Mouse (Mus musculus): ENCODE measurements around the gene Srp9. TPM values are rescaled to one million over a fixed set of nuclear protein-coding genes. Genes with fewer than 3 reads are reported as not detected.

The Srp9 gene
- total RNA-seq, 1 experiment = 86.7 TPM

GRCm38 (mm10) chr1:182140370-182140769 lies 15.8 kb downstream of the Srp9 start:
- TF ChIP-seq ZC3H11A (IDR thresholded peaks at IDR 0.05; ENCODE audit: borderline replicate concordance, low read depth, low read length) (peak; percentile 81), MAFK (IDR thresholded peaks at IDR 0.05; ENCODE audit: insufficient read depth, low read depth, low read length) (no peak)
- H3K36me3 ChIP-seq (ENCODE audit: control insufficient read depth, insufficient read depth, low read length, poor library complexity, severe bottlenecking) = no peaks in the 10 kb centered on the region
- peaks cover 0 to 13% of the 10 kb centered on the region in 2 experiments; a peak in 2 of 4 replicates for H3K4me1 ChIP-seq (ENCODE audit: control insufficient read depth in 2 of 2, insufficient read depth in 2 of 2, low read length in 2 of 2, poor library complexity in 1 of 2)
- no peaks in the 10 kb centered on the region for H3K9me3 ChIP-seq (ENCODE audit: control insufficient read depth, insufficient read depth, low read depth, low read length)
- no peak overlapping the region for H3K27ac ChIP-seq (ENCODE audit: insufficient read depth, low read depth, low read length, poor library complexity, severe bottlenecking)
- in situ Hi-C loops (cut with MboI; ENCODE audit: low sequenced_read_pairs in 2 of 2, unreplicated experiment in 2 of 2) = loop anchor here (10.0 kb wide), 2 partner anchors 174 to 416 kb away; no protein-coding TSS in a partner anchor
- H3K4me3 ChIP-seq (ENCODE audit: insufficient read depth in 1 of 2, low read depth in 1 of 2, low read length in 2 of 2, poor library complexity in 1 of 2, severe bottlenecking in 1 of 2) = peak overlapping the region in 1 of 2 experiments; percentile 49; a peak in 2 of 4 replicates
- peak; percentile 81 for DNase-seq (ENCODE audit: low read depth, low spot score)
- H3K9ac ChIP-seq (ENCODE audit: insufficient read depth, low read depth, low read length, poor library complexity, severe bottlenecking) = no peak overlapping the region

- Histone ChIP-seq H3K36me3 (ENCODE audit: control insufficient read depth, insufficient read depth, low read length, poor library complexity, severe bottlenecking) (no peaks in the 10 kb centered on the region), H3K27ac (ENCODE audit: insufficient read depth, low read depth, low read length, poor library complexity, severe bottlenecking) (no peak overlapping the region), H3K9me3 (ENCODE audit: control insufficient read depth, insufficient read depth, low read depth, low read length) (no peaks in the 10 kb centered on the region), H3K4me3 (ENCODE audit: insufficient read depth in 1 of 2, low read depth in 1 of 2, low read length in 2 of 2, poor library complexity in 1 of 2, severe bottlenecking in 1 of 2) (peak overlapping the region in 1 of 2 experiments; percentile 18; a peak in 1 of 4 replicates), H3K4me1 (ENCODE audit: control insufficient read depth in 2 of 2, insufficient read depth in 2 of 2, low read length in 2 of 2, poor library complexity in 1 of 2) (peaks cover 0 to 8% of the 10 kb centered on the region in 2 experiments; a peak in 1 of 4 replicates), H3K9ac (ENCODE audit: insufficient read depth, low read depth, low read length, poor library complexity, severe bottlenecking) (no peak overlapping the region)
- DNase-seq (ENCODE audit: low read depth, low spot score) = no peak
- in situ Hi-C loops (cut with MboI; ENCODE audit: low sequenced_read_pairs in 2 of 2, unreplicated experiment in 2 of 2) = loop anchor here (10.0 kb wide), 2 partner anchors 172 to 418 kb away; no protein-coding TSS in a partner anchor
- TF ChIP-seq HCFC1 (IDR thresholded peaks at IDR 0.05; ENCODE audit: borderline replicate concordance, insufficient read depth, low read length) = no peak
- TF ChIP-seq MAFK (IDR thresholded peaks at IDR 0.05; ENCODE audit: insufficient read depth, low read depth, low read length) = no peak
- no peak for TF ChIP-seq CHD2 (IDR thresholded peaks at IDR 0.05; ENCODE audit: low read depth, low read length)
- no peak for TF ChIP-seq ZC3H11A (IDR thresholded peaks at IDR 0.05; ENCODE audit: borderline replicate concordance, low read depth, low read length)
- no peak for TF ChIP-seq ZNF384 (IDR thresholded peaks at IDR 0.05; ENCODE audit: low read depth, low read length)
These were observed 18.2 kb downstream of the Srp9 start for GRCm38 (mm10) chr1:182142725-182143124.

- peaks cover 0 to 8% of the 10 kb centered on the region in 2 experiments; a peak in 1 of 4 replicates for H3K4me1 ChIP-seq (ENCODE audit: control insufficient read depth in 2 of 2, insufficient read depth in 2 of 2, low read length in 2 of 2, poor library complexity in 1 of 2)
- TF ChIP-seq MAFK (IDR thresholded peaks at IDR 0.05; ENCODE audit: insufficient read depth, low read depth, low read length) = no peak
- TF ChIP-seq CHD2 (IDR thresholded peaks at IDR 0.05; ENCODE audit: low read depth, low read length) = no peak
- no peak for TF ChIP-seq HCFC1 (IDR thresholded peaks at IDR 0.05; ENCODE audit: borderline replicate concordance, insufficient read depth, low read length)
- no peak for TF ChIP-seq ZNF384 (IDR thresholded peaks at IDR 0.05; ENCODE audit: low read depth, low read length)
- peak; percentile 33; the same call in 1 of the 2 replicates for TF ChIP-seq ZC3H11A (IDR thresholded peaks at IDR 0.05; ENCODE audit: borderline replicate concordance, low read depth, low read length)
- H3K36me3 ChIP-seq (ENCODE audit: control insufficient read depth, insufficient read depth, low read length, poor library complexity, severe bottlenecking) = no peaks in the 10 kb centered on the region
- H3K9ac ChIP-seq (ENCODE audit: insufficient read depth, low read depth, low read length, poor library complexity, severe bottlenecking) = no peak overlapping the region; the same call in 1 of the 2 replicates
- H3K27ac ChIP-seq (ENCODE audit: insufficient read depth, low read depth, low read length, poor library complexity, severe bottlenecking) = no peak overlapping the region
- in situ Hi-C loops (cut with MboI; ENCODE audit: low sequenced_read_pairs in 2 of 2, unreplicated experiment in 2 of 2) = loop anchor here (10.0 kb wide), 2 partner anchors 172 to 418 kb away; no protein-coding TSS in a partner anchor
- peak; percentile 75 for DNase-seq (ENCODE audit: low read depth, low spot score)
- no peaks in the 10 kb centered on the region for H3K9me3 ChIP-seq (ENCODE audit: control insufficient read depth, insufficient read depth, low read depth, low read length)
- no peak overlapping the region for H3K4me3 ChIP-seq (ENCODE audit: insufficient read depth in 1 of 2, low read depth in 1 of 2, low read length in 2 of 2, poor library complexity in 1 of 2, severe bottlenecking in 1 of 2)
These were observed 18.8 kb downstream of the Srp9 start for GRCm38 (mm10) chr1:182143288-182143687.

- in situ Hi-C loops (cut with MboI; ENCODE audit: low sequenced_read_pairs in 2 of 2, unreplicated experiment in 2 of 2) = loop anchor here (10.0 kb wide), 2 partner anchors 169 to 421 kb away; no protein-coding TSS in a partner anchor
- Histone ChIP-seq H3K27ac (ENCODE audit: insufficient read depth, low read depth, low read length, poor library complexity, severe bottlenecking) (no peak overlapping the region), H3K36me3 (ENCODE audit: control insufficient read depth, insufficient read depth, low read length, poor library complexity, severe bottlenecking) (no peaks in the 10 kb centered on the region), H3K4me1 (ENCODE audit: control insufficient read depth in 2 of 2, insufficient read depth in 2 of 2, low read length in 2 of 2, poor library complexity in 1 of 2) (peaks cover 0 to 4% of the 10 kb centered on the region in 2 experiments; a peak in 1 of 4 replicates), H3K9ac (ENCODE audit: insufficient read depth, low read depth, low read length, poor library complexity, severe bottlenecking) (no peak overlapping the region), H3K9me3 (ENCODE audit: control insufficient read depth, insufficient read depth, low read depth, low read length) (no peaks in the 10 kb centered on the region), H3K4me3 (ENCODE audit: insufficient read depth in 1 of 2, low read depth in 1 of 2, low read length in 2 of 2, poor library complexity in 1 of 2, severe bottlenecking in 1 of 2) (no peak overlapping the region)
- no peak for DNase-seq (ENCODE audit: low read depth, low spot score)
- TF ChIP-seq ZC3H11A (IDR thresholded peaks at IDR 0.05; ENCODE audit: borderline replicate concordance, low read depth, low read length) (no peak), CHD2 (IDR thresholded peaks at IDR 0.05; ENCODE audit: low read depth, low read length) (no peak)
These were observed 21.0 kb downstream of the Srp9 start for GRCm38 (mm10) chr1:182145546-182145945.
